Mouse (Mus musculus): ENCODE data around the gene Uqcrfs1.

Gene Uqcrfs1

GRCm38 (mm10) chr13:30507651-30508050, 37.5 kb downstream of the Uqcrfs1 start:
- in situ Hi-C loops (cut with MboI, MseI): loop anchor here in 1 of 2 experiments (10.0 kb wide), 1 partner anchor 687 kb away; no protein-coding TSS in a partner anchor

- in situ Hi-C loops (cut with MboI, MseI): loop anchor here in 1 of 2 experiments (10.0 kb wide), 1 partner anchor 693 kb away; no protein-coding TSS in a partner anchor
These were observed 43.2 kb downstream of the Uqcrfs1 start for GRCm38 (mm10) chr13:30501860-30502395.
